Mouse (Mus musculus) ovary, postnatal 10 days (tissue): ENCODE results near the gene Sptbn1.

ENCODE experiments used
- DNase-seq: peaks from one replicate; pipeline ENCODE4 v3.0.0; 2022; ENCODE audit warnings: low spot score

The Sptbn1 gene

GRCm38 (mm10) chr11:30211141-30211540, 56.8 kb downstream of the Sptbn1 start:
- no peak for DNase-seq

- no peak for DNase-seq
Measured at GRCm38 (mm10) chr11:30210100-30210811, 57.7 kb downstream of the Sptbn1 start.

- no peak for DNase-seq
Measured at GRCm38 (mm10) chr11:30209495-30209894, 58.5 kb downstream of the Sptbn1 start.

- DNase-seq: no peak
Measured at GRCm38 (mm10) chr11:30204398-30204797, 63.6 kb downstream of the Sptbn1 start.

GRCm38 (mm10) chr11:30200391-30200790, 67.6 kb downstream of the Sptbn1 start:
- DNase-seq: no peak

GRCm38 (mm10) chr11:30198091-30198675, 69.8 kb downstream of the Sptbn1 start:
- DNase-seq: peak; percentile 39

- DNase-seq: peak; percentile 18
Measured at GRCm38 (mm10) chr11:30197564-30198090, 70.3 kb downstream of the Sptbn1 start.

- no peak for DNase-seq
Measured at GRCm38 (mm10) chr11:30196368-30197070, 71.5 kb downstream of the Sptbn1 start.

GRCm38 (mm10) chr11:30195756-30196155, 72.2 kb downstream of the Sptbn1 start:
- no peak for DNase-seq

GRCm38 (mm10) chr11:30194800-30195199, 73.2 kb downstream of the Sptbn1 start:
- DNase-seq: no peak

GRCm38 (mm10) chr11:30190959-30191358, 77.0 kb downstream of the Sptbn1 start:
- no peak for DNase-seq

GRCm38 (mm10) chr11:30190119-30190518, 77.9 kb downstream of the Sptbn1 start:
- no peak for DNase-seq

- DNase-seq: no peak
Measured at GRCm38 (mm10) chr11:30186902-30187470, 81.0 kb downstream of the Sptbn1 start.

GRCm38 (mm10) chr11:30184527-30184926, 83.4 kb downstream of the Sptbn1 start:
- DNase-seq: no peak

- DNase-seq: no peak
Measured at GRCm38 (mm10) chr11:30182716-30183411, 85.1 kb downstream of the Sptbn1 start.

- DNase-seq: no peak
Measured at GRCm38 (mm10) chr11:30178193-30178592, 89.8 kb downstream of the Sptbn1 start.

- DNase-seq: no peak
Measured at GRCm38 (mm10) chr11:30177145-30177840, 90.7 kb downstream of the Sptbn1 start.

GRCm38 (mm10) chr11:30176111-30176510, 91.9 kb downstream of the Sptbn1 start:
- no peak for DNase-seq

GRCm38 (mm10) chr11:30175623-30176022, 92.4 kb downstream of the Sptbn1 start:
- DNase-seq: no peak

GRCm38 (mm10) chr11:30171586-30172178, 96.3 kb downstream of the Sptbn1 start:
- DNase-seq: no peak

GRCm38 (mm10) chr11:30171184-30171583, 96.8 kb downstream of the Sptbn1 start:
- no peak for DNase-seq
